Mouse (Mus musculus) G1E (cell line): ENCODE results near the gene Abcc5. TPM values are rescaled to one million over a fixed set of nuclear protein-coding genes. Genes with fewer than 3 reads are reported as not detected.

Experiments used
- ATAC-seq: 2 replicates; pipeline ENCODE4 v1.8.0; 2016; ENCODE audit warnings: mild to moderate bottlenecking; ENCODE audit not compliant: insufficient number of reproducible peaks, poor library complexity, low FRiP score, severe bottlenecking; ENCODE audit errors: extremely low read depth
- DNase-seq: peaks from one replicate; pipeline ENCODE4 v3.0.0; 2012; ENCODE audit warnings: low spot score
- H3K27me3 ChIP-seq: 2 replicates; pipeline ENCODE4 v1.6.1; 2012; ENCODE audit warnings: mild to moderate bottlenecking, low read length, inconsistent platforms; ENCODE audit not compliant: insufficient read depth
- H3K36me3 ChIP-seq: replicated peaks from 2 replicates; pipeline ENCODE3; 2012; ENCODE audit warnings: mild to moderate bottlenecking, inconsistent platforms
- H3K4me1 ChIP-seq: 2 replicates; pipeline ENCODE4 v1.6.1; 2012; ENCODE audit warnings: low read depth, low read length, inconsistent platforms, mixed read lengths; ENCODE audit not compliant: insufficient read depth
- H3K4me3 ChIP-seq: 2 replicates; pipeline ENCODE4 v1.5.1; 2012; ENCODE audit warnings: low read depth, mild to moderate bottlenecking, inconsistent platforms, low read length, moderate library complexity, mixed read lengths
- H3K9me3 ChIP-seq: replicated peaks from 2 replicates; pipeline ENCODE4 v1.6.1; 2012; ENCODE audit warnings: inconsistent platforms
- CTCF ChIP-seq: IDR thresholded peaks from 2 replicates; pipeline ENCODE4 v1.5.1; 2012; ENCODE audit warnings: low read depth, low read length, inconsistent platforms, mixed read lengths
- GATA1 ChIP-seq: IDR thresholded peaks from 2 replicates; pipeline ENCODE4 v1.6.1; 2012; ENCODE audit warnings: borderline replicate concordance, low read length, inconsistent platforms, mixed read lengths
- GATA2 ChIP-seq: IDR thresholded peaks from 2 replicates; pipeline ENCODE4 v1.6.1; 2012; ENCODE audit warnings: low read depth, low read length, inconsistent platforms, borderline replicate concordance
- POLR2AphosphoS5 ChIP-seq: IDR thresholded peaks from 2 replicates; pipeline ENCODE4 v1.6.1; 2012; ENCODE audit warnings: low read depth, low read length, inconsistent platforms; ENCODE audit not compliant: insufficient replicate concordance
- TAL1 ChIP-seq: conservative IDR thresholded peaks from 2 replicates; pipeline ENCODE4 v1.6.1; 2012; ENCODE audit warnings: low read depth, low read length, inconsistent platforms, mixed read lengths
- polyA plus RNA-seq: library from polyadenylated mRNA; stranded (reverse); fragments of >175 nt; gene quantifications from 2 replicates; pipeline ENCODE4 v1.2.3, GENCODE M21; 2012
- total RNA-seq, 2 experiments: library from RNA; stranded (forward) in 1 of 2; stranded (reverse) in 1 of 2; fragments of 200-1000 nt in 1 of 2; fragments of >200 nt in 1 of 2; fragmentation: Nextera tagmentation in 1 of 2; gene quantifications; 2 replicates each; pipeline ENCODE4 v1.2.3; 2014 to 2017

Abcc5 gene
- total and polyA plus RNA-seq, 3 experiments: 3.6 to 76.4 (median 24.6) TPM

GRCm38 (mm10) chr16:20300076-20300475 lies 126.1 kb downstream of the Abcc5 start:
- peaks cover 6% of the 10 kb centered on the region for H3K27me3 ChIP-seq
- H3K36me3 ChIP-seq: peaks cover 46% of the 10 kb centered on the region
- H3K4me1 ChIP-seq: peaks cover 54% of the 10 kb centered on the region
- no peak for DNase-seq
- TF ChIP-seq POLR2AphosphoS5 (no peak), GATA1 (no peak), GATA2 (no peak), TAL1 (no peak), CTCF (no peak)
- H3K9me3 ChIP-seq: no peaks in the 10 kb centered on the region
- H3K4me3 ChIP-seq: no peak overlapping the region
- no peak for ATAC-seq

Other genes with a start within 250 kb of the Abcc5 start
- not detected in 2 replicates for gene Map6d1, start 185.0 kb downstream of the Abcc5 start, total RNA-seq (2014; fragmentation: Nextera tagmentation)
- gene Map6d1, start 185.0 kb downstream of the Abcc5 start, total RNA-seq (2017): 0.06 TPM in 1 of 2 replicates, not detected in the other
- gene Map6d1, start 185.0 kb downstream of the Abcc5 start, polyA plus RNA-seq: not detected in 2 replicates
- gene Parl, start 124.0 kb downstream of the Abcc5 start, total RNA-seq (2014; fragmentation: Nextera tagmentation): 68.8 and 70.4 TPM in 2 replicates
- gene Parl, start 124.0 kb downstream of the Abcc5 start, total RNA-seq (2017): 85.7 and 131 TPM in 2 replicates
- gene Parl, start 124.0 kb downstream of the Abcc5 start, polyA plus RNA-seq: 301 and 317 TPM in 2 replicates
- gene Cyp2ab1, start 101.0 kb downstream of the Abcc5 start, total RNA-seq (2014; fragmentation: Nextera tagmentation): not detected in 2 replicates
- gene Cyp2ab1, start 101.0 kb downstream of the Abcc5 start, total RNA-seq (2017): 0.17 TPM in 1 of 2 replicates, not detected in the other
- gene Cyp2ab1, start 101.0 kb downstream of the Abcc5 start, polyA plus RNA-seq: not detected in 2 replicates
- 40.5 and 43.6 TPM in 2 replicates for gene Eif2b5, start 72.4 kb upstream of the Abcc5 start, total RNA-seq (2014; fragmentation: Nextera tagmentation)
- gene Eif2b5, start 72.4 kb upstream of the Abcc5 start, total RNA-seq (2017): 105 and 107 TPM in 2 replicates
- 24.8 and 25.5 TPM in 2 replicates for gene Eif2b5, start 72.4 kb upstream of the Abcc5 start, polyA plus RNA-seq
- gene Dvl3, start 90.6 kb upstream of the Abcc5 start, total RNA-seq (2014; fragmentation: Nextera tagmentation): 51.8 and 57.2 TPM in 2 replicates
- gene Dvl3, start 90.6 kb upstream of the Abcc5 start, total RNA-seq (2017): 2.8 and 3.0 TPM in 2 replicates
- gene Dvl3, start 90.6 kb upstream of the Abcc5 start, polyA plus RNA-seq: 26.9 and 28.2 TPM in 2 replicates
- gene Ap2m1, start 109.1 kb upstream of the Abcc5 start, total RNA-seq (2014; fragmentation: Nextera tagmentation): 302 and 342 TPM in 2 replicates
- gene Ap2m1, start 109.1 kb upstream of the Abcc5 start, total RNA-seq (2017): 173 and 186 TPM in 2 replicates
- gene Ap2m1, start 109.1 kb upstream of the Abcc5 start, polyA plus RNA-seq: 67.5 and 73.4 TPM in 2 replicates
- gene Abcf3, start 122.2 kb upstream of the Abcc5 start, total RNA-seq (2014; fragmentation: Nextera tagmentation): 34.6 and 35.1 TPM in 2 replicates
- 66.1 and 70.1 TPM in 2 replicates for gene Abcf3, start 122.2 kb upstream of the Abcc5 start, total RNA-seq (2017)
- 21.1 and 22.1 TPM in 2 replicates for gene Abcf3, start 122.2 kb upstream of the Abcc5 start, polyA plus RNA-seq
- not detected in 2 replicates for gene Vwa5b2, start 163.1 kb upstream of the Abcc5 start, total RNA-seq (2014; fragmentation: Nextera tagmentation)
- 0.29 TPM in 1 of 2 replicates, not detected in the other for gene Vwa5b2, start 163.1 kb upstream of the Abcc5 start, total RNA-seq (2017)
- gene Vwa5b2, start 163.1 kb upstream of the Abcc5 start, polyA plus RNA-seq: 0.02 and 0.07 TPM in 2 replicates
- 16.4 and 22.1 TPM in 2 replicates for gene Eef1akmt4, start 185.2 kb upstream of the Abcc5 start, total RNA-seq (2014; fragmentation: Nextera tagmentation)
- gene Eef1akmt4, start 185.2 kb upstream of the Abcc5 start, total RNA-seq (2017): 9.8 and 11.5 TPM in 2 replicates
- gene Eef1akmt4, start 185.2 kb upstream of the Abcc5 start, polyA plus RNA-seq: 6.0 and 8.7 TPM in 2 replicates
- gene Gm49333, start 185.2 kb upstream of the Abcc5 start, total RNA-seq (2014; fragmentation: Nextera tagmentation): not detected in 2 replicates
- not detected in 2 replicates for gene Gm49333, start 185.2 kb upstream of the Abcc5 start, total RNA-seq (2017)
- gene Gm49333, start 185.2 kb upstream of the Abcc5 start, polyA plus RNA-seq: not detected in 2 replicates
- 36.3 and 45.6 TPM in 2 replicates for gene Alg3, start 185.3 kb upstream of the Abcc5 start, total RNA-seq (2014; fragmentation: Nextera tagmentation)
- 9.9 and 12.0 TPM in 2 replicates for gene Alg3, start 185.3 kb upstream of the Abcc5 start, total RNA-seq (2017)
- gene Alg3, start 185.3 kb upstream of the Abcc5 start, polyA plus RNA-seq: 5.5 and 12.8 TPM in 2 replicates
- gene Camk2n2, start 194.9 kb upstream of the Abcc5 start, total RNA-seq (2014; fragmentation: Nextera tagmentation): not detected in 2 replicates
- gene Camk2n2, start 194.9 kb upstream of the Abcc5 start, total RNA-seq (2017): 0.22 and 0.58 TPM in 2 replicates
- 1.1 and 1.2 TPM in 2 replicates for gene Camk2n2, start 194.9 kb upstream of the Abcc5 start, polyA plus RNA-seq
- gene Ece2, start 203.4 kb upstream of the Abcc5 start, total RNA-seq (2014; fragmentation: Nextera tagmentation): 0.58 TPM in 1 of 2 replicates, not detected in the other
- 0.12 and 0.16 TPM in 2 replicates for gene Ece2, start 203.4 kb upstream of the Abcc5 start, total RNA-seq (2017)
- gene Ece2, start 203.4 kb upstream of the Abcc5 start, polyA plus RNA-seq: not detected in 2 replicates
- gene Psmd2, start 225.3 kb upstream of the Abcc5 start, total RNA-seq (2014; fragmentation: Nextera tagmentation): 175 and 205 TPM in 2 replicates
- gene Psmd2, start 225.3 kb upstream of the Abcc5 start, total RNA-seq (2017): 246 and 273 TPM in 2 replicates
- 349 and 352 TPM in 2 replicates for gene Psmd2, start 225.3 kb upstream of the Abcc5 start, polyA plus RNA-seq
- gene Eif4g1, start 241.9 kb upstream of the Abcc5 start, total RNA-seq (2014; fragmentation: Nextera tagmentation): 325 and 411 TPM in 2 replicates
- 257 and 270 TPM in 2 replicates for gene Eif4g1, start 241.9 kb upstream of the Abcc5 start, total RNA-seq (2017)
- 957 and 1,213 TPM in 2 replicates for gene Eif4g1, start 241.9 kb upstream of the Abcc5 start, polyA plus RNA-seq